Mouse (Mus musculus) intestine, embryonic 14.5 days (tissue): ENCODE results near the gene Rps15. TPM values are rescaled to one million over a fixed set of nuclear protein-coding genes. Genes with fewer than 3 reads are reported as not detected.

Experiments
- ATAC-seq: fragments of 200-750 bp; cut with Nextera tagmentation; replicated peaks from 2 replicates; pipeline ENCODE4 v1.8.0; 2017; ENCODE audit warnings: low read depth, moderate number of reproducible peaks, moderate TSS enrichment, moderate library complexity; ENCODE audit not compliant: low FRiP score, low TSS enrichment
- DNase-seq: peaks from one replicate; pipeline ENCODE4 v3.0.0-alpha.2; 2018; ENCODE audit warnings: low spot score
- H3K27ac ChIP-seq: fragments of 300-500 bp; sonication (generic); 2 replicates; pipeline ENCODE4 v1.5.1; 2014; ENCODE audit warnings: low read depth, mild to moderate bottlenecking, control low read depth
- H3K27me3 ChIP-seq: fragments of 300-500 bp; sonication (generic); replicated peaks from 2 replicates; pipeline ENCODE4 v1.6.1; 2014; ENCODE audit warnings: low read length, control low read depth; ENCODE audit not compliant: control insufficient read depth, insufficient read depth
- H3K36me3 ChIP-seq: fragments of 300-500 bp; sonication (generic); 2 replicates; pipeline ENCODE4 v1.6.1; 2014; ENCODE audit warnings: low read length, control low read depth; ENCODE audit not compliant: control insufficient read depth, insufficient read depth
- H3K4me1 ChIP-seq: fragments of 300-500 bp; sonication (generic); replicated peaks from 2 replicates; pipeline ENCODE4 v1.6.1; 2014; ENCODE audit warnings: low read length, control low read depth, mixed read lengths; ENCODE audit not compliant: control insufficient read depth, insufficient read depth
- H3K4me2 ChIP-seq: fragments of 300-500 bp; sonication (generic); 2 replicates; pipeline ENCODE4 v1.6.1; 2014; ENCODE audit warnings: low read length
- H3K4me3 ChIP-seq: fragments of 300-500 bp; sonication (generic); 2 replicates; pipeline ENCODE4 v1.5.1; 2014; ENCODE audit warnings: low read depth, low read length, control low read depth, mixed read lengths
- H3K9ac ChIP-seq: fragments of 300-500 bp; sonication (generic); 2 replicates; pipeline ENCODE4 v1.6.1; 2014; ENCODE audit warnings: mild to moderate bottlenecking, low read length
- H3K9me3 ChIP-seq: fragments of 300-500 bp; sonication (generic); 2 replicates; pipeline ENCODE4 v1.6.1; 2016; ENCODE audit warnings: low read length, control low read depth; ENCODE audit not compliant: control insufficient read depth
- WGBS: fragments of 180-500 bp; shearing (Covaris S2); extraction: QIAGEN DNeasy Blood & Tissue Kit; methylation state at CpG from one replicate; pipeline ENCODE4 v1.1.7; 2014; 5-methylcytosine and 5-hydroxymethylcytosine counted together
- polyA plus RNA-seq: library from polyadenylated mRNA; unstranded; fragments of >200 nt; fragmentation: Nextera tagmentation; extraction: Ambion mirVana; gene quantifications from 2 replicates; pipeline ENCODE4 v1.2.1, GENCODE M21; 2014

Gene Rps15
- polyA plus RNA-seq, 1 experiment from 2014 or later, result 1,315 TPM

- H3K27ac ChIP-seq, result peak overlapping the region; percentile 67; the same call in 1 of the 2 replicates
- peak overlapping the region; percentile 97 for H3K9ac ChIP-seq
- H3K4me3 ChIP-seq, result peak overlapping the region; percentile 98
- 1% methylated on average over 18 of the region's 18 CpGs for WGBS
- peaks cover 16% of the 10 kb centered on the region; the same call in 1 of the 2 replicates for H3K36me3 ChIP-seq
- H3K27me3 ChIP-seq, result no peaks in the 10 kb centered on the region
- ATAC-seq (no peak), DNase-seq (no peak)
- no peaks in the 10 kb centered on the region for H3K9me3 ChIP-seq
- peaks cover 42% of the 10 kb centered on the region for H3K4me1 ChIP-seq
- peak overlapping the region; percentile 92 for H3K4me2 ChIP-seq
Observed at GRCm38 (mm10) chr10:80265149-80265486, 27.1 kb upstream of the Rps15 start.

GRCm38 (mm10) chr10:80270099-80270498, 22.2 kb upstream of the Rps15 start:
- 96% methylated on average over 2 of the region's 2 CpGs for WGBS
- Histone ChIP-seq H3K4me3 (no peak overlapping the region), H3K27me3 (no peaks in the 10 kb centered on the region), H3K4me1 (peaks cover 36% of the 10 kb centered on the region), H3K27ac (no peak overlapping the region), H3K36me3 (peaks cover 48% of the 10 kb centered on the region), H3K9me3 (no peaks in the 10 kb centered on the region), H3K4me2 (no peak overlapping the region), H3K9ac (0 out of 2 replicates have a peak overlapping the region, but pooled peaks have one; percentile 10)
- no peak for ATAC-seq
- DNase-seq, result no peak

- no peaks in the 10 kb centered on the region for H3K9me3 ChIP-seq
- H3K4me3 ChIP-seq, result no peak overlapping the region
- no peak for DNase-seq
- H3K27ac ChIP-seq, result no peak overlapping the region
- H3K4me2 ChIP-seq, result no peak overlapping the region
- no peak for ATAC-seq
- peaks cover 34% of the 10 kb centered on the region for H3K4me1 ChIP-seq
- H3K27me3 ChIP-seq, result no peaks in the 10 kb centered on the region
- H3K36me3 ChIP-seq, result peaks cover 54% of the 10 kb centered on the region
- no peak overlapping the region for H3K9ac ChIP-seq
- WGBS, result 78% methylated on average over 6 of the region's 6 CpGs
Observed at GRCm38 (mm10) chr10:80270734-80271181, 21.5 kb upstream of the Rps15 start.

DNA sequence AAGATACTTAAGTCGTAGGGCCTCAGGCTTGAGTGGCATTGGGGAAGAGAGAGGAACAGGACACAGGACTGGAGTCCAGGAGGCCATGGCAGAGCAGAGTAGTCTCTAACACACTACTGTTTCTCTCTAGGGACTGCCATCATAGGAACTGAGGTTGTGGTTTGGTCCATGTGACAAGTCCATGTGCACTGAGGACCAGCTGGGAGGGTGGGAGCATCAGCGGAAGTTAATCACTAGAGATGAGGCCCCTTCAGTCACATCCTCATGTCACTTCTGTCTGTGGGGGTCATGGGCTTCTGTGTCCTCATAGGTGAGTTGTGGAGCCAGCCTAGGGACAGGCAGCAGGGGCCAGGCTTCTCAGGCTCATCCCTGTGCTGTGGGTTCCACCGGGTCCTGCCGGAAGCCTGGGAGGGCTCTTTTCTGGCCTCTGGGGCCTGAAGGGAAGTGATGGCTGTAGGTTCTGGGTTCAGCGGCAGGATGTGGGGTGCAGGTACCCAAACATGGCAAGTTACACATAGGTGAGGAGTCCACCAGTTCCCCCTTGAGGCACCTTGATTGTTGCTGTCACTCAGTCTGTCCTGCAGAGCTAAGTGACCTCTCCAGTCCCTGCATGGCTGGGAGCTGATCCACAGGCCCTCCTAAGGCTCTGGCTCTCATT, 20.9 kb upstream of the Rps15 start:
- H3K27me3 ChIP-seq, result no peaks in the 10 kb centered on the region
- peaks cover 59% of the 10 kb centered on the region for H3K36me3 ChIP-seq
- 0 out of 2 replicates have a peak overlapping the region, but pooled peaks have one; percentile 10 for H3K9ac ChIP-seq
- no peaks in the 10 kb centered on the region for H3K9me3 ChIP-seq
- H3K27ac ChIP-seq, result no peak overlapping the region
- no peak for ATAC-seq
- DNase-seq, result no peak
- no peak overlapping the region for H3K4me3 ChIP-seq
- H3K4me1 ChIP-seq, result peaks cover 29% of the 10 kb centered on the region
- 83% methylated on average over 5 of the region's 5 CpGs for WGBS
- H3K4me2 ChIP-seq, result no peak overlapping the region

DNA sequence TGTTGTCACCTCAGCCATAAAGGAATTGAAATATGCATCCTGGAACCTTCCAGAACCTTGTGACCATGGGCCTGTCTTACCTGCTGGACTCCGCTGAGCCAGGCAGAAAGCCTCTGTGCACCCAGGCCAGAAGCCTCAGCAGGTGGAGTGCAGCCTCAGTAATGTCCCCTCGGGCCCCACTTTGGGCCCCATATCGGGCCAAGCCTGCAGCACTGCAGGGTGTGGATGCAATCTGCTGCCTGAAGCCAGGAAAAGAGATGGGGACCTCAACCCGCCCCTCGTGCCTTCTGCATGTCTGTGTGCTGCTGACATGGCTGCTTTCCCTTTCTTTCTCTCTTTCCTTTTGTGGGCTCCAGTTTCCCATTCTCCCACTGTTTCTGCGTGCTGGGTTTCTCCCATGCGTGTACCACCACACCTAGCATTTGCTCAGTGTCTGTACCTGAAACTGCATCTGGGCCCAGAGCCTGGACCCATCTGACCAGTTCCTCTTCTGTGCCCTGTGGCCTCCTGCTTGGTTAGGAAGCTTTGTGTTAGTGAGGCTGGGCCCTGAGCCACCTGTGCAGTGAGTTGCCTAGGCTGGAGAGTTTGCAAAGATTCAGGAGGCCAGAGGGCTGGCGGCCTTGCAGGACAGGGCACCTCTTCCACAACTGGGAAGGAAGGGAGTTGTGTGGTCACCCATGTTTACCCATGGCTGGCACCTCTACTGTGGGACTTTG, 20.2 kb upstream of the Rps15 start:
- Histone ChIP-seq H3K9ac (no peak overlapping the region), H3K27me3 (no peaks in the 10 kb centered on the region), H3K4me1 (peaks cover 23% of the 10 kb centered on the region), H3K36me3 (peaks cover 66% of the 10 kb centered on the region), H3K27ac (no peak overlapping the region), H3K4me2 (no peak overlapping the region), H3K9me3 (no peaks in the 10 kb centered on the region), H3K4me3 (no peak overlapping the region)
- no peak for DNase-seq
- no peak for ATAC-seq
- WGBS, result 91% methylated on average over 8 of the region's 8 CpGs

GRCm38 (mm10) chr10:80273847-80274246, 18.4 kb upstream of the Rps15 start:
- DNase-seq (no peak), ATAC-seq (no peak)
- peaks cover 72% of the 10 kb centered on the region for H3K36me3 ChIP-seq
- H3K9ac ChIP-seq, result no peak overlapping the region
- H3K9me3 ChIP-seq, result no peaks in the 10 kb centered on the region
- no peak overlapping the region for H3K4me3 ChIP-seq
- WGBS, result 95% methylated on average over 3 of the region's 3 CpGs
- H3K4me1 ChIP-seq, result peaks cover 10% of the 10 kb centered on the region; the same call in 1 of the 2 replicates
- H3K27me3 ChIP-seq, result no peaks in the 10 kb centered on the region
- no peak overlapping the region for H3K27ac ChIP-seq
- H3K4me2 ChIP-seq, result no peak overlapping the region

DNA sequence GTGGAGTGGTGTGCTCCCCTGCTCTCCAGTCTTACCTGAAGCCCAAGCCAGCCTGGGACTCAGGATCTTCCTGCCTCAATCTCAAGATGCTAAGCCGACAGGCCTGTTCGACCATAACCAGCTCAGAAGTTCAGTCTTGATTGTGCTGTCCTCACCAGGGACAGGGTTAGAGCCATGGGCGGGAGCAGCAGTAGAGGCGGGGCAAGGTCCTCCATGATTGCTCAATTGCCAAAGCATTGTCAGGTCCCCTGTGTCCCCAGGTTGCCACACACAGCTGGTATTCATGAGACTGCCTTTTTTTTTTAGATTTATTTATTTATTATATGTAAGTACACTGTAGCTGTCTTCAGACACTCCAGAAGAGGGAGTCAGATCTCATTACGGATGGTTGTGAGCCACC, 16.0 kb upstream of the Rps15 start:
- Histone ChIP-seq H3K4me1 (no peaks in the 10 kb centered on the region), H3K27ac (no peak overlapping the region), H3K36me3 (peaks cover 91% of the 10 kb centered on the region), H3K4me3 (no peak overlapping the region), H3K4me2 (no peak overlapping the region), H3K27me3 (no peaks in the 10 kb centered on the region), H3K9ac (no peak overlapping the region), H3K9me3 (no peaks in the 10 kb centered on the region)
- 88% methylated on average over 5 of the region's 5 CpGs for WGBS
- no peak for DNase-seq
- ATAC-seq, result no peak

DNA sequence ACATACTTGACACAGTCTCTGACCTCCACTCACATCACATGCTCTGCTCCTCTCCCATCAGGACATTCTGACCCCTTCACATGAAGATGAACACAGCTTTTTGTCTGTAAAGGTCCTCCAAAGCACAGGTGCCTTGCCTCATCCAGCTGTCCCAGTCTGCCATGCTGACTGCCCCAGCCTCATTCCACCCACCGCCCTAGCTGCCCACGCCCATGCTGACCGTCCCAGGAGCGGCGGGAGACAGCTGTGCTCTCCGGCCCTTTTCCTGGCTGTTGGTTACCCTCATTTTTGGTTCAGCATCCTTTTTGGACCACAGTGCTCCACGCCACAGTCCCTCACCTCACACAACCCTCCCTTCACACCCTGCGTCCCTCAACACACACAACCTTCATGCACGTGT, 13.9 kb upstream of the Rps15 start:
- no peak overlapping the region for H3K4me3 ChIP-seq
- H3K9me3 ChIP-seq, result no peaks in the 10 kb centered on the region
- ATAC-seq (no peak), DNase-seq (no peak)
- no peak overlapping the region for H3K4me2 ChIP-seq
- H3K27me3 ChIP-seq, result no peaks in the 10 kb centered on the region
- 96% methylated on average over 9 of the region's 9 CpGs for WGBS
- no peak overlapping the region for H3K27ac ChIP-seq
- no peaks in the 10 kb centered on the region for H3K4me1 ChIP-seq
- no peak overlapping the region for H3K9ac ChIP-seq
- H3K36me3 ChIP-seq, result peaks cover 95% of the 10 kb centered on the region
